Mouse (Mus musculus): ENCODE measurements around the gene Ddx56. TPM values are rescaled to one million over a fixed set of nuclear protein-coding genes. Genes with fewer than 3 reads are reported as not detected.
A peak's percentile ranks its signal among the peaks of the same experiment; 100 is the strongest.

The Ddx56 gene
- polyA plus RNA-seq, 1 experiment from 2014 or later: 116 TPM

- DNase-seq (ENCODE audit: low spot score): peak; percentile 99
- Histone ChIP-seq H3K27ac (peak within 1 kb of the TSS; percentile 94), H3K36me3 (no peaks in the 10 kb centered on the region), H3K9me3 (no peaks in the 10 kb centered on the region), H3K4me1 (replicated peaks) (peaks cover 15% of the 10 kb centered on the region), H3K4me3 (peak within 1 kb of the TSS; percentile 86), H3K27me3 (ENCODE audit: insufficient read depth, poor library complexity, severe bottlenecking) (peaks cover 9% of the 10 kb centered on the region; the same call in 1 of the 2 replicates)
- under 1% methylated on average over 77 of the region's 77 CpGs for WGBS
Measured at GRCm38 (mm10) chr11:6291401-6292115, 24.0 kb upstream of the Ddx56 start, which contains the start of gene Ogdh. Gene Ogdh, plus strand, starts transcription at chr11:6291633.

- Histone ChIP-seq H3K27ac (peak overlapping the region; percentile 94), H3K9me3 (no peaks in the 10 kb centered on the region), H3K27me3 (ENCODE audit: insufficient read depth, poor library complexity, severe bottlenecking) (peaks cover 9% of the 10 kb centered on the region; the same call in 1 of the 2 replicates), H3K4me1 (replicated peaks) (peaks cover 15% of the 10 kb centered on the region), H3K36me3 (no peaks in the 10 kb centered on the region), H3K4me3 (peak overlapping the region; percentile 86)
- no peak for DNase-seq (ENCODE audit: low spot score)
- WGBS: 35% methylated on average over 3 of the region's 3 CpGs
Measured at GRCm38 (mm10) chr11:6290883-6291282, 23.3 kb upstream of the Ddx56 start.

- Histone ChIP-seq H3K9me3 (no peaks in the 10 kb centered on the region), H3K4me1 (replicated peaks) (peaks cover 15% of the 10 kb centered on the region), H3K27ac (no peak overlapping the region), H3K36me3 (no peaks in the 10 kb centered on the region), H3K27me3 (ENCODE audit: insufficient read depth, poor library complexity, severe bottlenecking) (peaks cover 9% of the 10 kb centered on the region; the same call in 1 of the 2 replicates), H3K4me3 (no peak overlapping the region)
- no peak for DNase-seq (ENCODE audit: low spot score)
- WGBS: 91% methylated on average over 3 of the region's 3 CpGs
Measured at GRCm38 (mm10) chr11:6290138-6290537, 22.6 kb upstream of the Ddx56 start.

- Histone ChIP-seq H3K27ac (no peak overlapping the region), H3K4me3 (no peak overlapping the region), H3K9me3 (peaks cover 17% of the 10 kb centered on the region), H3K36me3 (no peaks in the 10 kb centered on the region), H3K4me1 (replicated peaks) (no peaks in the 10 kb centered on the region), H3K27me3 (ENCODE audit: insufficient read depth, poor library complexity, severe bottlenecking) (no peaks in the 10 kb centered on the region)
- DNase-seq (ENCODE audit: low spot score): no peak
- 84% methylated on average over 3 of the region's 3 CpGs for WGBS
Measured at GRCm38 (mm10) chr11:6282940-6283339, 15.4 kb upstream of the Ddx56 start.

GRCm38 (mm10) chr11:6276466-6276865, 8.9 kb upstream of the Ddx56 start:
- H3K4me3 ChIP-seq: no peak overlapping the region
- no peak overlapping the region for H3K27ac ChIP-seq

GRCm38 (mm10) chr11:6275094-6275484, 7.5 kb upstream of the Ddx56 start:
- Histone ChIP-seq H3K27ac (peak overlapping the region; percentile 94), H3K36me3 (peaks cover 29% of the 10 kb centered on the region), H3K4me1 (replicated peaks) (peaks cover 29% of the 10 kb centered on the region), H3K9me3 (peaks cover 3% of the 10 kb centered on the region; the same call in 1 of the 2 replicates), H3K4me3 (peak overlapping the region; percentile 93), H3K27me3 (ENCODE audit: insufficient read depth, poor library complexity, severe bottlenecking) (no peaks in the 10 kb centered on the region)
- DNase-seq (ENCODE audit: low spot score): no peak
- WGBS: 27% methylated on average over 7 of the region's 7 CpGs

More at GRCm38 (mm10) chr11:6276466-6276865, 8.9 kb upstream of the Ddx56 start:
- H3K36me3 ChIP-seq: peaks cover 17% of the 10 kb centered on the region
- H3K9me3 ChIP-seq: peaks cover 14% of the 10 kb centered on the region
- H3K4me1 ChIP-seq (replicated peaks): peaks cover 29% of the 10 kb centered on the region
- H3K27me3 ChIP-seq (ENCODE audit: insufficient read depth, poor library complexity, severe bottlenecking): no peaks in the 10 kb centered on the region
- DNase-seq (ENCODE audit: low spot score): no peak
- 79% methylated on average over 3 of the region's 3 CpGs for WGBS

- Histone ChIP-seq H3K27ac (peak within 1 kb of the TSS; percentile 94), H3K4me1 (replicated peaks) (peaks cover 29% of the 10 kb centered on the region), H3K36me3 (peaks cover 32% of the 10 kb centered on the region), H3K4me3 (peak within 1 kb of the TSS; percentile 93), H3K27me3 (ENCODE audit: insufficient read depth, poor library complexity, severe bottlenecking) (no peaks in the 10 kb centered on the region), H3K9me3 (no peaks in the 10 kb centered on the region)
- under 1% methylated on average over 39 of the region's 39 CpGs for WGBS
- DNase-seq (ENCODE audit: low spot score): peak; percentile 97
Measured at GRCm38 (mm10) chr11:6274387-6275093, 7.0 kb upstream of the Ddx56 start, which contains the start of gene Tmed4. Gene Tmed4, minus strand, starts transcription at chr11:6274870.

GRCm38 (mm10) chr11:6273607-6274006, 6.0 kb upstream of the Ddx56 start:
- Histone ChIP-seq H3K27ac (peak overlapping the region; percentile 94), H3K4me3 (peak overlapping the region; percentile 93), H3K36me3 (peaks cover 36% of the 10 kb centered on the region), H3K4me1 (replicated peaks) (peaks cover 31% of the 10 kb centered on the region), H3K27me3 (ENCODE audit: insufficient read depth, poor library complexity, severe bottlenecking) (no peaks in the 10 kb centered on the region), H3K9me3 (no peaks in the 10 kb centered on the region)
- WGBS: 74% methylated on average over 11 of the region's 11 CpGs
- DNase-seq (ENCODE audit: low spot score): no peak

- WGBS: 67% methylated on average over 9 of the region's 9 CpGs
- Histone ChIP-seq H3K36me3 (peaks cover 72% of the 10 kb centered on the region), H3K27ac (peak overlapping the region; percentile 94)
Measured at GRCm38 (mm10) chr11:6266621-6267020, 951 bp downstream of the Ddx56 start.

GRCm38 (mm10) chr11:6261434-6262082, 6.0 kb downstream of the Ddx56 start:
- Histone ChIP-seq H3K9me3 (no peaks in the 10 kb centered on the region), H3K4me3 (no peak overlapping the region), H3K4me1 (replicated peaks) (peaks cover 7% of the 10 kb centered on the region), H3K36me3 (peaks cover 96% of the 10 kb centered on the region), H3K27ac (no peak overlapping the region), H3K27me3 (ENCODE audit: insufficient read depth, poor library complexity, severe bottlenecking) (no peaks in the 10 kb centered on the region)
- peak; percentile 84 for DNase-seq (ENCODE audit: low spot score)
- WGBS: 83% methylated on average over 10 of the region's 10 CpGs

More at GRCm38 (mm10) chr11:6266621-6267020, 951 bp downstream of the Ddx56 start:
- DNase-seq (ENCODE audit: low spot score): no peak
- peak overlapping the region; percentile 98 for H3K4me3 ChIP-seq
- H3K27me3 ChIP-seq (ENCODE audit: insufficient read depth, poor library complexity, severe bottlenecking): no peaks in the 10 kb centered on the region
- H3K4me1 ChIP-seq (replicated peaks): peaks cover 19% of the 10 kb centered on the region
- H3K9me3 ChIP-seq: no peaks in the 10 kb centered on the region

GRCm38 (mm10) chr11:6259413-6259812, 8.2 kb downstream of the Ddx56 start:
- Histone ChIP-seq H3K9me3 (no peaks in the 10 kb centered on the region), H3K4me1 (replicated peaks) (0 out of 2 replicates have a peak, but pooled peaks cover 3% of the 10 kb centered on the region), H3K4me3 (no peak overlapping the region), H3K27ac (no peak overlapping the region), H3K27me3 (ENCODE audit: insufficient read depth, poor library complexity, severe bottlenecking) (no peaks in the 10 kb centered on the region), H3K36me3 (peaks cover 74% of the 10 kb centered on the region)
- no peak for DNase-seq (ENCODE audit: low spot score)
- WGBS: 95% methylated on average over 7 of the region's 7 CpGs

GRCm38 (mm10) chr11:6256490-6257072, 11.0 kb downstream of the Ddx56 start:
- WGBS: 74% methylated on average over 6 of the region's 6 CpGs
- peak; percentile 9 for DNase-seq (ENCODE audit: low spot score)
- Histone ChIP-seq H3K4me3 (no peak overlapping the region), H3K36me3 (peaks cover 46% of the 10 kb centered on the region), H3K27me3 (ENCODE audit: insufficient read depth, poor library complexity, severe bottlenecking) (no peaks in the 10 kb centered on the region), H3K9me3 (no peaks in the 10 kb centered on the region), H3K4me1 (replicated peaks) (0 out of 2 replicates have a peak, but pooled peaks cover 3% of the 10 kb centered on the region), H3K27ac (no peak overlapping the region)

Data from hindbrain, embryonic 10.5 days (tissue).